Mouse (Mus musculus) thymus, postnatal 4 days (tissue): ENCODE data around the gene Lonp2.

Experiments used
- DNase-seq: peaks from one replicate; pipeline ENCODE4 v3.0.0; 2021

The Lonp2 gene

DNA sequence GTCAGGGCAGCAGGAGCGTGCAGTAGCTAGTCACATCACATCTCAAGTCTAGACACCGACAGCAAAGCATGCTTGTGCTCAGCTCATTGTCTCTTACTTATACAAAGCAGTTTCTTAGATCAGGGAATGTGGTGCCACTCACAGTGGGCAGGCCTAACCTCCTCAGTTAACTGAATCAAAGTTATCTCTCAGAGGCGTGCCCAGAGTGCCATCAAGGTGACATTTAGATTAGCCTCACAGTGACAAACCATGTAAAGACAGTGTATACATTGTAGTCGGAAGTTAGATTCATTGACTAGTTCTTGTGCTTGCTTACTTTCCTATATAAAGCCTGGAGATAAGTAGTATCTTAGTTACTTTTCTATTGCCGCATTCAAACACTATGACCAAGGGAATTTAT, 6.4 kb downstream of the Lonp2 start:
- DNase-seq, result no peak

DNA sequence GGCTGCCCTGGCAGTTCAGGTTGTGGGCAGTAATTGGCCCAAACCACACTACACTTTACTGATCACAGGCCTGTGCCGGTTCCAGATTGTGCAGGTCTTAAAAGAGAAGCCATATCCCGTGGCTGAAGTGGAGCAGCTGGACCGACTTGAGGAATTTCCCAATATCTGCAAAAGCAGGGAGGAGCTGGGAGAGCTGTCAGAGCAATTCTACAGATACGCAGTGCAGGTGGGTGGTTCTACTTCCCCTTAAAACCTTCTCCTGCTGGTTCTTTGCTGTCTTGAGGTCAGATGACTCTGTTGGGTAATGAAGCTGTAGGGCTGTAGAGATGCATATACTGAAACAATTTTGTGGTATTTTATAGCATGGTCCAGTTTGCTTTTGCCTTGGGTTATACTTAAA, 7.6 kb downstream of the Lonp2 start:
- DNase-seq, result no peak

- no peak for DNase-seq
Observed at GRCm38 (mm10) chr8:86637826-86638225, 14.0 kb downstream of the Lonp2 start.

GRCm38 (mm10) chr8:86638981-86639380, 15.1 kb downstream of the Lonp2 start:
- no peak for DNase-seq

GRCm38 (mm10) chr8:86642682-86643081, 18.8 kb downstream of the Lonp2 start:
- DNase-seq, result no peak

GRCm38 (mm10) chr8:86644661-86645060, 20.8 kb downstream of the Lonp2 start:
- DNase-seq, result no peak

DNA sequence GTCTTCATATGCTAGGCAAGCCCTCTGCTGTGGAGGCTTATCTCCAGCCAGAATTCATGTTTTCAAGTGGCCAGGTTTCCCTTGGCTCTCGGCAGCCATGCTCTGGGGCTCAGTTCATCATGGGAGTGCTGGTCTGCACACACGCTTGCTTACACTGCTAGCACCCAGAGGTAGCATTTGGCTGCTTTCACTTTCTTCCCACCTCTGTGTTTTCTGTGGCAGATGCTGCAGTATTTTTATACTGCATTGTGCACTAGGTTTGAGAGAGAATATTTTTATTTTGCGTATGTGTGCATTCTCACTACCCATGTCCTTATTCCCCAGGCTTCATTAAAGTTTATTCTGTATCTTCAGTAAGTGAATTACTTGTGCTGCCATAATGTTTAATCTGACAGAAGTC, 23.9 kb downstream of the Lonp2 start:
- no peak for DNase-seq

DNA sequence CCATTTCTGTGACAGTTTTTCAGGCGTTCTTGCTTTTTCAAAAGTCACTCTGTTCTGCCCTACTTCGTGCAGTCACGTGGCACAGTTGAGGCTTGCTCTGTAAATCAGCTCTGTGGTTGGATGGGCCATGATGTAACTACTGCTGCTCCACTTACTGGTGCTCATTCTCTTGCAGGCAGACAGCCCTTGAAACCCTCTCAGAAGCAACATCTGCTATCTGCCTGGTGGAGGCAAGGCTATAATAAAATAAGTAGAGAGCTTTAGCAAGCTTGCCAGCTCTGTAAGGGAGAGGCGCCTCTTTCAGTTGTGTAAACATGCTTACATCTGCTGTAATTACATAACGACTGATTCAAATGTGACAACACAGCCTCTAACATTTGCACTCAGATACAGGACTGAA, 27.6 kb downstream of the Lonp2 start:
- no peak for DNase-seq

- no peak for DNase-seq
Observed at GRCm38 (mm10) chr8:86652546-86652945, 28.7 kb downstream of the Lonp2 start.

DNA sequence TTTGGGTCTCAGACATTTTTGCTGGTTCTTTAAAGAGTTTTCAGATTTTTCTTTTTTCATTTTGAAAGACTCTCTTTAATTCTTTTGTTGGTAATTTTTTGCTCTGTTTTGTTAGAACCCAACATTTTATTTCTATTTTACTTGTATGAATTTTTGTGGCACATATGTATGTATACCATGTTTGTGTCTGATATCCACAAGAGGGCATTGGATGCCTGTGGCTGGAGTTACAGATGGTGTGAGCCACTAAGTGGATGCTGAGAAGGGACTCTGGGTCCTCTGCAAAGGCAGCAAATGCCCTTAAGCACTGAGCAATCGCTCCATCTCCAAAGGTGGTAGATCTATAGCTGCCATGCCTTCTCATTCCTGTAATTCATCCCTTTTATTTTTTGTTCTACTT, 30.7 kb downstream of the Lonp2 start:
- DNase-seq, result peak; percentile 18

GRCm38 (mm10) chr8:86668750-86669149, 44.9 kb downstream of the Lonp2 start:
- DNase-seq, result no peak

- no peak for DNase-seq
Observed at GRCm38 (mm10) chr8:86669259-86669658, 45.4 kb downstream of the Lonp2 start.

GRCm38 (mm10) chr8:86686629-86687028, 62.8 kb downstream of the Lonp2 start:
- peak; percentile 66 for DNase-seq

- DNase-seq, result no peak
Observed at GRCm38 (mm10) chr8:86692107-86692506, 68.3 kb downstream of the Lonp2 start.

DNA sequence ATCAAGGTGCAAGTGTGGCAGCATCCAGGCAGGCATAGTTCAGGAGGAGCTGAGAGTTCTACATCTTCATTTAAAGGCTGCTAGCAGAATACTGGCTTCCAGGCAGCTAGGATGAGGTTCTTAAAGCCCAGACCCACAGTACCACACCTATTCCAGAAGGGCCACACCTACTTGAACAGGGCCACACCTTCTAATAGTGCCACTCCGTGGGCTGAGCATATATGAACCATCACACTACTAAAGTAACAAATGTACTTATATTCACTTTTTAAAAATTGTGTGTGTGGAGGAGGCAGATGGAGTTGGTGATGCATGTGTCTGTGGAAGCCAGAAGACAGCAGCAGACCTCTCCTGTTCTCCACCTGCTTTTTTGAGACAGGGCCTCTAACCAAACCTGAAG, 70.2 kb downstream of the Lonp2 start:
- no peak for DNase-seq

GRCm38 (mm10) chr8:86695703-86696102, 71.9 kb downstream of the Lonp2 start:
- no peak for DNase-seq

DNA sequence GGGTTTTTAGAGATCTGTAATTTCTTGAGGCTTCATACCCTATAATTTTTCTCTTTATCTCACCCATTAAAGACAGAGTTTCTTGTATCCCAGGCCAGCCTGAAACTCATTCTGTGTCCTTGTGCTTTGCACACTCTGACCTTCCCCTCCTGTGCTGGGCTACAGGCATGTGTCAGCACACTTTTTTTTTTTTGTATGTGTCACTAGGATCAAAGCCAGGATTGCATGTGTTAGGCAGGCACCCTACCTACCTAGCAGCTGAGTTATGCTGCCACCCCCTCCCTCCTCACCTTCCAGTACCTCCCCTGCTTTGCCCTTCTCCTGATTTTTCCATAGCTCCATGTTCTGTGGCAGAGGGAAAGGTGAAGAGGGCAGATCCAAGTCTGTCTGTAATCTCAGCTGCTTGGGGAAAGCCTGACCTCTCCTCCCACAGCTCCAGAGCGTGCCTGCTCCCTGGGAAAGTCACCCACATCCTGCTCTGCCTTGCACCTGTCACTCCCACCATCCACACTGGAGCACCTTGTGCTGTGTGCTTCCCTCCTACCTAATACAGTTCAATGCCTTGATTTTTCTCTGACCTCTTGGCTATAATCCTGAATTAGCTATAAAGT, 75.1 kb downstream of the Lonp2 start:
- DNase-seq, result no peak

GRCm38 (mm10) chr8:86699471-86699870, 75.6 kb downstream of the Lonp2 start:
- DNase-seq, result no peak

GRCm38 (mm10) chr8:86702453-86702852, 78.6 kb downstream of the Lonp2 start:
- DNase-seq, result no peak

DNA sequence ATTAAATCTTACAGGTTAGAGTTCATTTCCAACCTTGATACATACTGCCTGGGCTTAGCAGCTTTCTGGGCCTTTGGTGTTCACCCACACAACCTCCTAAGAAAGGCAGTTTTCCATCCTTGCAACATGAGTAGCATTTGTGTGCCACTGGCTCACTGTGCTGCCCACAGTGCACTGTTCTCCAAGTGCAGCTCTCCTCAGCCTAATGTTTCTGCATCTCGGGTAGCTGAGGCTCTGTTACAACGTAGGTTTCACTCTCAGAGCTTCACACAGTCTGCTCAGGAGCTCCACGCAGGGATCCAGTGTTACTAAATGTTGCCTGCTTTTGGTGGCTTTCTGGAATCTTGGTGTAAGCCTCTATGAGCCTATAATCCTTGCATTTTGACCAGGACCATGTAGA, 81.5 kb downstream of the Lonp2 start:
- no peak for DNase-seq

DNA sequence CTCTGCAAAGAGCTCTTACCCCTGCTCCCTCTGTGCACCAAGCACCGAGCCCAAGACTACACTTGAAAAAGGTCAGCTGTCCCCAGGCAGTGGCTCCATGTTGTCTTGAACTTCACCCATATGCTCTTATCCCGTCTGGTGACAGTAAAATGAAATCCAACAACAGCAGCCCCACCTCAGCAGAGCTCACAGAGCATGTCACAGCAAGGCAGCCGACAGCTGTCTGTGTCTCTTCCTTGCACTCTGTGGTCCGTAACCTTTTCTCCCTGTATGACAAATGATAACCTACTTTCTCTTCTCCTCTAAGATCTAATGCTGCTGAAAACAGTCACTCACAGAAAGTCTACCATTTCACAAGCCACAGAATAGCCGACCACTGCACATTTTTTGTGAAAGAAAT, 82.9 kb downstream of the Lonp2 start:
- DNase-seq, result peak; percentile 58

GRCm38 (mm10) chr8:86707873-86708272, 84.0 kb downstream of the Lonp2 start:
- DNase-seq, result peak; percentile 75

- DNase-seq, result no peak
Observed at GRCm38 (mm10) chr8:86712594-86712993, 88.8 kb downstream of the Lonp2 start.

GRCm38 (mm10) chr8:86713407-86714188, 89.8 kb downstream of the Lonp2 start:
- no peak for DNase-seq
